Mouse (Mus musculus) lung, postnatal 0 days (tissue): ENCODE results near the gene Edaradd. TPM values are rescaled to one million over a fixed set of nuclear protein-coding genes. Genes with fewer than 3 reads are reported as not detected.

Experiments used
- ATAC-seq: fragments of 200-750 bp; cut with Nextera tagmentation; 2 replicates; pipeline ENCODE4 v1.8.0; 2017; ENCODE audit warnings: moderate library complexity
- DNase-seq: peaks from one replicate; pipeline ENCODE4 v3.0.0-alpha.2; 2016; ENCODE audit warnings: low spot score
- H3K27ac ChIP-seq: fragments of 300-500 bp; sonication (generic); 2 replicates; pipeline ENCODE4 v1.5.1; 2014; ENCODE audit warnings: antibody characterized with exemption, mild to moderate bottlenecking, low read length, mixed read lengths
- H3K27me3 ChIP-seq: fragments of 300-500 bp; sonication (generic); replicated peaks from 2 replicates; pipeline ENCODE4 v1.6.1; 2014; ENCODE audit warnings: low read length, mixed read lengths; ENCODE audit not compliant: insufficient read depth
- H3K36me3 ChIP-seq: fragments of 300-500 bp; sonication (generic); 2 replicates; pipeline ENCODE4 v1.6.1; 2014; ENCODE audit warnings: low read length, mixed read lengths; ENCODE audit not compliant: insufficient read depth
- H3K4me1 ChIP-seq: fragments of 300-500 bp; sonication (generic); 2 replicates; pipeline ENCODE4 v1.6.1; 2014; ENCODE audit warnings: antibody characterized with exemption, low read depth, low read length, mixed read lengths; ENCODE audit not compliant: insufficient read depth
- H3K4me2 ChIP-seq: fragments of 300-500 bp; sonication (generic); replicated peaks from 2 replicates; pipeline ENCODE4 v1.6.1; 2014; ENCODE audit warnings: low read depth, mild to moderate bottlenecking, low read length, moderate library complexity, mixed read lengths
- H3K4me3 ChIP-seq: fragments of 300-500 bp; sonication (generic); 2 replicates; pipeline ENCODE4 v1.5.1; 2014; ENCODE audit warnings: low read depth, low read length
- H3K9ac ChIP-seq: fragments of 300-500 bp; sonication (generic); replicated peaks from 2 replicates; pipeline ENCODE4 v1.6.1; 2014; ENCODE audit warnings: low read depth, mild to moderate bottlenecking
- H3K9me3 ChIP-seq: fragments of 300-500 bp; sonication (generic); 2 replicates; pipeline ENCODE4 v1.6.1; 2016; ENCODE audit warnings: low read length, mixed read lengths
- CTCF ChIP-seq: IDR thresholded peaks from 2 replicates; pipeline ENCODE4 v1.5.1; 2016; ENCODE audit warnings: antibody characterized with exemption, mild to moderate bottlenecking
- EP300 ChIP-seq: IDR thresholded peaks from 2 replicates; pipeline ENCODE4 v1.6.1; 2016; ENCODE audit warnings: antibody characterized with exemption, mild to moderate bottlenecking, control low read depth
- WGBS: fragments of 180-500 bp; shearing (Covaris S2); extraction: QIAGEN DNeasy Blood & Tissue Kit; methylation state at CpG from one replicate; pipeline ENCODE4 v1.1.7; 2014; 5-methylcytosine and 5-hydroxymethylcytosine counted together
- polyA plus RNA-seq: library from polyadenylated mRNA; unstranded; fragments of >200 nt; fragmentation: Nextera tagmentation; extraction: Ambion mirVana; gene quantifications from 2 replicates; pipeline ENCODE4 v1.2.1, GENCODE M21; 2015

Gene Edaradd
- polyA plus RNA-seq, 1 experiment from 2014 or later, result 0.23 TPM

GRCm38 (mm10) chr13:12460443-12460842, 59.8 kb downstream of the Edaradd start:
- H3K4me1 ChIP-seq, result no peaks in the 10 kb centered on the region
- DNase-seq, result peak; percentile 86

GRCm38 (mm10) chr13:12456711-12457110, 63.5 kb downstream of the Edaradd start:
- no peaks in the 10 kb centered on the region for H3K27me3 ChIP-seq
- no peak overlapping the region for H3K9ac ChIP-seq
- H3K4me1 ChIP-seq, result no peaks in the 10 kb centered on the region
- DNase-seq (no peak), ATAC-seq (no peak)
- WGBS, result 73% methylated on average over 7 of the region's 7 CpGs
- peaks cover 8% of the 10 kb centered on the region for H3K36me3 ChIP-seq
- H3K4me3 ChIP-seq, result no peak overlapping the region
- no peak overlapping the region for H3K27ac ChIP-seq
- TF ChIP-seq EP300, result no peak
- TF ChIP-seq CTCF, result no peak
- no peak overlapping the region for H3K4me2 ChIP-seq
- H3K9me3 ChIP-seq, result no peaks in the 10 kb centered on the region

More at GRCm38 (mm10) chr13:12460443-12460842, 59.8 kb downstream of the Edaradd start:
- no peaks in the 10 kb centered on the region for H3K27me3 ChIP-seq
- WGBS, result 2% methylated on average over 8 of the region's 8 CpGs
- H3K27ac ChIP-seq, result peak overlapping the region; percentile 93
- peak overlapping the region; percentile 83 for H3K9ac ChIP-seq
- peak; percentile 43; the same call in 1 of the 2 replicates for TF ChIP-seq CTCF
- peak; percentile 11; the same call in 1 of the 2 replicates for TF ChIP-seq EP300
- H3K9me3 ChIP-seq, result no peaks in the 10 kb centered on the region
- peak overlapping the region; percentile 74 for H3K4me2 ChIP-seq
- peak; percentile 45 for ATAC-seq
- no peaks in the 10 kb centered on the region for H3K36me3 ChIP-seq
- peak overlapping the region; percentile 92 for H3K4me3 ChIP-seq

DNA sequence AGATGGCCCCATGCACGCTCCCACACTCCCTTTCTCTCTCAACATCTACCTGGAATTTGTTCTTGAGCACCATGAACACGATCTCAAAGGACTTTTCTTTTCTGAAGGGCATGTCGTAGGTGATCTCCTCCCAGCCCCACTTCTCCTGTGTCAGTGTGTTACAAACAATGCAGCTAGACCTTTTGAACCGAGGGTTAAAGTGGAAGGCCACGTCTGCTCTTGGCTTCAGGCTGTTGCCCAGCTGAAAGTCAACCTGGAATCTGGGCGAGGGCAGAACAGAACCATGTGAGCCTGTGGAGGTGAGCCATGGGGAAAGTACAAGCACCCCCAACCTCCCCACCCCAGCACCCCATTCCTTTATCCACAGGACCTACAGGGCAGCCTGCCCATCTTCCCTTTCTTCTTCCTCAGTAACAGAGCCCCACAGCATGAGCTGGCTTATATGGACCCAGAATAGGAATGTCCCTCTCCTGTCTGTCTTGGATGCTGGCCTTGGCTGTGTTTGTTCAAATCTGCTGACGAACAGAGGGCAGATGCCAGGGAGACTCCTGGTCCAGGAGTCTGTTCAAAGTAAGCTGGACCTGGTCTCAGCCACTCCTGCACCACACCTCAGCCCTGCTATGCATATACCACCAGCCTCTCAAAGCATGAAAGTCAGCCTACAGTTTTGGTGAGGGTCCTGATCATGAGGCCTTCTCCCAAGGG, 65.4 kb downstream of the Edaradd start:
- H3K4me3 ChIP-seq, result no peak overlapping the region
- TF ChIP-seq EP300 (no peak), CTCF (no peak)
- H3K27me3 ChIP-seq, result no peaks in the 10 kb centered on the region
- H3K4me1 ChIP-seq, result no peaks in the 10 kb centered on the region
- DNase-seq, result no peak
- H3K27ac ChIP-seq, result no peak overlapping the region
- ATAC-seq, result no peak
- no peak overlapping the region for H3K9ac ChIP-seq
- H3K4me2 ChIP-seq, result no peak overlapping the region
- H3K9me3 ChIP-seq, result no peaks in the 10 kb centered on the region
- H3K36me3 ChIP-seq, result peaks cover 16% of the 10 kb centered on the region
- WGBS, result 74% methylated on average over 7 of the region's 7 CpGs

- TF ChIP-seq CTCF (no peak), EP300 (no peak)
- ATAC-seq (no peak), DNase-seq (no peak)
- Histone ChIP-seq H3K9ac (no peak overlapping the region), H3K27ac (no peak overlapping the region), H3K36me3 (peaks cover 16% of the 10 kb centered on the region), H3K27me3 (no peaks in the 10 kb centered on the region), H3K9me3 (no peaks in the 10 kb centered on the region), H3K4me2 (no peak overlapping the region), H3K4me1 (no peaks in the 10 kb centered on the region), H3K4me3 (no peak overlapping the region)
- WGBS, result 89% methylated on average over 14 of the region's 14 CpGs
Observed at GRCm38 (mm10) chr13:12453150-12453549, 67.1 kb downstream of the Edaradd start.

DNA sequence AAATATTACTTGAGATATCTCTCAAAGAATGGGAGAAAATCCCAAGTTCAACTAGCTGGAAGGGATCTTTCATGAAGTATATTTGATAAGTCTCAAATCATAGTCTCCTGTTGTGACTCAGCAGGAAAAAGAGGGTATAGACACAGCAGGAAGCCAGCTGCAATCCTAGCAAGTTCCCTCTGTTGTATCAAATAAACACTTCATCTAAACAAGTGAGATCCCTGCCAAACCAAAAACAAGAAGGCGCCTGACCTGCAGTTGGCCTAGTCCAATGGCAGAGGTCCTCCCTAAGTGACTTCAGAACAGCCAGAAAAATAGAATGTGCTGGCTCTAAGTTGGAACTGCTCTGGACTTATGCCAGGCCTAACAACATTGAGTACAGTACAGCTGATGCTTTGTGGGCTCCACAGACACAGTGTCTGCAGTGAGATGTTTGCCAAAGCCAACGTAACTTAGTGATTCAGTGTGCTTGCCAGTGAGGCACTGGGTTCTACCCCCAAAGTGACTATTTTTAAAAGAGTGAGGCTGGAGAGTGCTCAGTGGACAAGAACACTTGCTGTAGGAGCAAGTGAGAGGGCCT, 78.1 kb downstream of the Edaradd start:
- no peak for TF ChIP-seq CTCF
- no peak for TF ChIP-seq EP300
- Histone ChIP-seq H3K9ac (no peak overlapping the region), H3K27me3 (no peaks in the 10 kb centered on the region), H3K4me3 (no peak overlapping the region), H3K4me1 (no peaks in the 10 kb centered on the region; the same call in 1 of the 2 replicates), H3K4me2 (no peak overlapping the region), H3K36me3 (peaks cover 30% of the 10 kb centered on the region; the same call in 1 of the 2 replicates), H3K9me3 (no peaks in the 10 kb centered on the region), H3K27ac (no peak overlapping the region)
- WGBS, result 31% methylated on average over 2 of the region's 2 CpGs
- DNase-seq (peak; percentile 88), ATAC-seq (peak; percentile 93)

DNA sequence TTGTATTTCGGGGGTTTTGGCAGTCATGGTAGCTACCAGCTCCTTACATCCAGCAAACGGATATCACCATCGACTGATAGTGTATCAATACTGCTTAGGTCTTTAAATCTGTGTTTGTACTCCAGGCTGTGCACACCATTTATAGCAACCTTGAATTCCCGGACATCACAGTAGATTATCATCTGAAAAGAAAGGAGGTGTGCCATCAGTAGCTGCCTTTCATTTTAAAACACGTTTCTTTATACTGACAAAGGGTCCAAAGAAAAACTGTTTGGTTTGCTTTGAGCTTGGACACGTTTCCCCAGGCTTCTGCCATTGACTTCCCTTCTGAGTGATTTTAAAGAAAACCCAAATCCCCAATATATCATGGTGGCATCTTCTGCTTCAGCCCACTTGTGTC, 79.4 kb downstream of the Edaradd start:
- Histone ChIP-seq H3K9me3 (no peaks in the 10 kb centered on the region), H3K27me3 (no peaks in the 10 kb centered on the region), H3K4me1 (no peaks in the 10 kb centered on the region; the same call in 1 of the 2 replicates), H3K9ac (no peak overlapping the region), H3K4me2 (no peak overlapping the region), H3K4me3 (no peak overlapping the region), H3K36me3 (peaks cover 31% of the 10 kb centered on the region; the same call in 1 of the 2 replicates), H3K27ac (no peak overlapping the region)
- TF ChIP-seq CTCF, result no peak
- no peak for TF ChIP-seq EP300
- ATAC-seq (no peak), DNase-seq (no peak)
- WGBS, result 88% methylated on average over 6 of the region's 6 CpGs
